Mouse (Mus musculus) heart, postnatal 0 days (tissue): Measurements from ENCODE around the gene Mup6.
"Not testable (repeated sequence)": the region's sequence is repeated elsewhere in the genome, so short reads cannot be mapped to it uniquely, and the experiment has no call there.

Experiments used
- CTCF ChIP-seq: IDR thresholded peaks from 2 replicates; pipeline ENCODE4 v1.5.1; 2016; ENCODE audit warnings: antibody characterized with exemption, control low read depth, low read depth
- EP300 ChIP-seq: IDR thresholded peaks from 2 replicates; pipeline ENCODE4 v1.6.1; 2016; ENCODE audit warnings: antibody characterized with exemption, low read depth

DNA sequence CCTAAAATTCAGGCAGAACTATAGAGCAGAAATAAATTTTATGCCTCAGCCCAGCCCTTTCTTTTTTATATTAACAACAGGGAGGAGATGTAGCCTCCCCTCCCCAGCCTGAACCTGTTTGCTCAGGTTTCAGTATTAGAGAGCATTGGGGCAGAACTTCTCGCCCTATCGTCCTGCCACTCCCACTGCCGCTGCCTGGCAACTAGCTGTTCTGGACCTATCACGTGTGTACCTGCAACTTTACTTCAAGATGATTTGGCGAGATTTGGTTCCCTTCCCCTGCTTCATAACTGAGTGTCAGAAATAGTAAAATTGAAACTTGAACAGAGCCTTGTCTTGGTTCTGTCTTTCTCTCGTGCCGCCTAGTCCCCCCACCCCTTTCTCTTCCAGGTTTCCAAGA lies 56.0 kb downstream of the Mup6 start:
- not testable (repeated sequence) for TF ChIP-seq CTCF, EP300
